Mouse (Mus musculus) stomach, adult 2 months (tissue): ENCODE data around the gene Clpx. TPM values are rescaled to one million over a fixed set of nuclear protein-coding genes. Genes with fewer than 3 reads are reported as not detected.

Experiments used
- polyA plus RNA-seq: library from polyadenylated mRNA; depleted of rRNA; stranded (reverse); fragments of >200 nt; gene quantifications from 2 replicates; pipeline ENCODE4 v1.2.3, GENCODE M21; 2012; rRNA removed

Gene Clpx
- 5.0 and 5.6 TPM in 2 replicates for polyA plus RNA-seq

GRCm38 (mm10) chr9:65293973-65294715 is at the start of gene Clpx:
Gene Clpx, plus strand, starts transcription at chr9:65294260.

GRCm38 (mm10) chr9:65264959-65265358 is 29.1 kb upstream of the Clpx start, which contains the start of gene Cilp:
Gene Cilp, plus strand, starts transcription at chr9:65265180.

GRCm38 (mm10) chr9:65345854-65346475 is 51.9 kb downstream of the Clpx start, which contains the start of gene Pdcd7:
Gene Pdcd7, plus strand, starts transcription at chr9:65346104.

GRCm38 (mm10) chr9:65360641-65361448 is 66.8 kb downstream of the Clpx start, which contains the start of gene Ubap1l:
Gene Ubap1l, plus strand, starts transcription at chr9:65361041.

Other genes starting within 250 kb of the Clpx start
- 4.7 and 6.9 TPM in 2 replicates for gene Igdcc4, start 192.8 kb upstream of the Clpx start, polyA plus RNA-seq
- 0.05 and 0.08 TPM in 2 replicates for gene Igdcc3, start 153.1 kb upstream of the Clpx start, polyA plus RNA-seq
- 5.7 and 11.1 TPM in 2 replicates for gene Parp16, start 98.9 kb upstream of the Clpx start, polyA plus RNA-seq
- 4.9 and 6.3 TPM in 2 replicates for gene Cilp, start 29.1 kb upstream of the Clpx start, polyA plus RNA-seq
- gene Pdcd7, start 51.8 kb downstream of the Clpx start, polyA plus RNA-seq, result 5.3 and 10.1 TPM in 2 replicates
- gene Ubap1l, start 66.8 kb downstream of the Clpx start, polyA plus RNA-seq, result 0.10 and 0.16 TPM in 2 replicates
- 0.22 and 0.25 TPM in 2 replicates for gene Kbtbd13, start 97.4 kb downstream of the Clpx start, polyA plus RNA-seq
- gene Rasl12, start 104.2 kb downstream of the Clpx start, polyA plus RNA-seq, result 7.5 and 8.4 TPM in 2 replicates
- gene Slc51b, start 128.7 kb downstream of the Clpx start, polyA plus RNA-seq, result not detected in 2 replicates
- 1.9 and 2.9 TPM in 2 replicates for gene Mtfmt, start 141.5 kb downstream of the Clpx start, polyA plus RNA-seq
- 3.8 and 5.6 TPM in 2 replicates for gene Spg21, start 166.7 kb downstream of the Clpx start, polyA plus RNA-seq
- gene Ankdd1a, start 225.9 kb downstream of the Clpx start, polyA plus RNA-seq, result 0.05 and 0.16 TPM in 2 replicates